ENCODE assay signal across 8 mouse cellular contexts in the genomic region with DNA sequence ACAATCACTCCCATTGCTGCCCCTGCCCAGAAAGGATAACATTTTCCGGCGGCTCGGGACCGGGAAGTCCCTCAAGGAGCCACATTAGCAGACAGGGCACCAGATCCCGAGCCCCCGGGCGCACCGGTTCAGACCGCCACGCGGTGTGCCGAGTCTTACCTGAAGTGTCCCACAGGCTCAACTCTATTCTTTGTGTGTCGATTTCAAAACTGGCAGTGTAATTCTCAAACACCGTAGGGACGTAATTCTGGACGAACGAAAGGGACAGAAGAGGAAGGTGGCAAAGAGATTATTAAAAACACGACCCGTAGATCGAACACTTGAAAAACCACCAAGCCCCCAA. TPM values are rescaled to one million over a fixed set of nuclear protein-coding genes. Genes with fewer than 3 reads are reported as not detected.
A peak's percentile ranks its signal among the peaks of the same experiment; 100 is the strongest.
DNase-seq lines count a peak whose midpoint lies in the region; ATAC-seq and TF ChIP-seq lines count a peak whose summit lies in the region.

No protein-coding gene starts in this region.

- H3K9ac ChIP-seq in embryonic facial prominence, embryonic 12.5 days: peak overlapping the region; percentile 93
- peak overlapping the region; percentile 98 for H3K9ac ChIP-seq in hindbrain, embryonic 16.5 days (ENCODE audit: low read depth, low read length)
- peak overlapping the region; percentile 88 for H3K9ac ChIP-seq in midbrain, postnatal 0 days (replicated peaks; ENCODE audit: low read length, poor library complexity, severe bottlenecking)

- DNase-seq in left cerebral cortex, adult 11 months (ENCODE audit: low spot score): peak; percentile 30
- no peak for DNase-seq in left cerebral cortex, adult 18-20 months (ENCODE audit: low spot score in 2 of 2)
- no peak for DNase-seq in midbrain, postnatal 0 days (ENCODE audit: low spot score)
- no peak for DNase-seq in cerebellum, adult 18-20 months
- no peak for DNase-seq in B cell, adult 2 months
- no peak for DNase-seq in ovary, postnatal 14 days (ENCODE audit: low spot score)

- peak overlapping the region; percentile 73 for H3K4me2 ChIP-seq in embryonic facial prominence, embryonic 12.5 days (replicated peaks)
- H3K4me2 ChIP-seq in hindbrain, embryonic 16.5 days (ENCODE audit: low read length): peak overlapping the region; percentile 59
- peak overlapping the region; percentile 73 for H3K4me2 ChIP-seq in midbrain, postnatal 0 days (ENCODE audit: low read depth, low read length, poor library complexity, severe bottlenecking)

- H3K4me3 ChIP-seq in embryonic facial prominence, embryonic 12.5 days: peak overlapping the region; percentile 78
- peak overlapping the region; percentile 93 for H3K4me3 ChIP-seq in hindbrain, embryonic 16.5 days (ENCODE audit: low read length)
- peak overlapping the region; percentile 87 for H3K4me3 ChIP-seq in midbrain, postnatal 0 days (ENCODE audit: low read depth, low read length)

- TF ChIP-seq CTCF in midbrain, postnatal 0 days (IDR thresholded peaks at IDR 0.05): no peak

- H3K9me3 ChIP-seq in embryonic facial prominence, embryonic 12.5 days: no peaks in the 10 kb centered on the region
- no peaks in the 10 kb centered on the region for H3K9me3 ChIP-seq in hindbrain, embryonic 16.5 days (ENCODE audit: control insufficient read depth, low read length)
- H3K9me3 ChIP-seq in midbrain, postnatal 0 days (ENCODE audit: low read length): no peaks in the 10 kb centered on the region

- ATAC-seq in embryonic facial prominence, embryonic 12.5 days (ENCODE audit: insufficient number of reproducible peaks, insufficient read depth, low FRiP score, low TSS enrichment): no peak
- peak; percentile 5; the same call in 1 of the 2 replicates for ATAC-seq in hindbrain, embryonic 16.5 days
- ATAC-seq in midbrain, postnatal 0 days (ENCODE audit: low FRiP score): no peak; the same call in 1 of the 2 replicates

- peaks cover 21% of the 10 kb centered on the region for H3K4me1 ChIP-seq in embryonic facial prominence, embryonic 12.5 days
- H3K4me1 ChIP-seq in hindbrain, embryonic 16.5 days (ENCODE audit: control insufficient read depth, insufficient read depth, low read depth, low read length): peaks cover 20% of the 10 kb centered on the region
- no peaks in the 10 kb centered on the region for H3K4me1 ChIP-seq in midbrain, postnatal 0 days (ENCODE audit: insufficient read depth, low read length)

- peaks cover 4% of the 10 kb centered on the region for H3K36me3 ChIP-seq in embryonic facial prominence, embryonic 12.5 days
- H3K36me3 ChIP-seq in hindbrain, embryonic 16.5 days (ENCODE audit: control insufficient read depth, insufficient read depth, low read length): no peaks in the 10 kb centered on the region
- H3K36me3 ChIP-seq in midbrain, postnatal 0 days (ENCODE audit: insufficient read depth, low read length): no peaks in the 10 kb centered on the region

- WGBS in embryonic facial prominence, embryonic 12.5 days: under 1% methylated on average over 20 of the region's 20 CpGs
- 0% methylated on average over 20 of the region's 20 CpGs for WGBS in hindbrain, embryonic 16.5 days
- WGBS in midbrain, postnatal 0 days: under 1% methylated on average over 20 of the region's 20 CpGs

- no peaks in the 10 kb centered on the region for H3K27me3 ChIP-seq in embryonic facial prominence, embryonic 12.5 days
- no peaks in the 10 kb centered on the region for H3K27me3 ChIP-seq in hindbrain, embryonic 16.5 days (replicated peaks; ENCODE audit: control insufficient read depth, insufficient read depth, low read length)
- no peaks in the 10 kb centered on the region for H3K27me3 ChIP-seq in midbrain, postnatal 0 days (ENCODE audit: insufficient read depth, low read length)

- H3K27ac ChIP-seq in embryonic facial prominence, embryonic 12.5 days: peak overlapping the region; percentile 95
- H3K27ac ChIP-seq in hindbrain, embryonic 16.5 days (ENCODE audit: low read depth, low read length): peak overlapping the region; percentile 93
- H3K27ac ChIP-seq in midbrain, postnatal 0 days (ENCODE audit: low read depth, low read length): peak overlapping the region; percentile 87

RNA-seq across cellular contexts. Expression of a gene that starts 0.9 kb away (rescaled TPM):
- total RNA-seq in left cerebral cortex, adult 18-20 months (2021): 10 to 100 TPM; 13.5 to 20.6 TPM
- 158 and 164 TPM in 2 replicates for polyA plus RNA-seq in embryonic facial prominence, embryonic 12.5 days (2016; fragmentation: Nextera tagmentation; extraction: Ambion mirVana)
- polyA plus RNA-seq in hindbrain, embryonic 16.5 days (2015; fragmentation: Nextera tagmentation; extraction: Ambion mirVana): 82.6 and 106 TPM in 2 replicates
- 70.4 and 73.9 TPM in 2 replicates for total RNA-seq in midbrain, postnatal 0 days (2014; rRNA removed)
- 81.1 and 88.9 TPM in 2 replicates for polyA plus RNA-seq in midbrain, postnatal 0 days (2015; fragmentation: Nextera tagmentation; extraction: Ambion mirVana)
